Mouse (Mus musculus): ENCODE results near the gene Noct. TPM values are rescaled to one million over a fixed set of nuclear protein-coding genes. Genes with fewer than 3 reads are reported as not detected.

Gene Noct
- total RNA-seq, 2 experiments from 2014 or later = 40.4 to 42.1 TPM

- no peak for DNase-seq
- intact Hi-C loops (cut with DNase I) = no loop called here
These were observed 5.0 kb downstream of the Noct start for GRCm38 (mm10) chr3:51229226-51229625.

DNA sequence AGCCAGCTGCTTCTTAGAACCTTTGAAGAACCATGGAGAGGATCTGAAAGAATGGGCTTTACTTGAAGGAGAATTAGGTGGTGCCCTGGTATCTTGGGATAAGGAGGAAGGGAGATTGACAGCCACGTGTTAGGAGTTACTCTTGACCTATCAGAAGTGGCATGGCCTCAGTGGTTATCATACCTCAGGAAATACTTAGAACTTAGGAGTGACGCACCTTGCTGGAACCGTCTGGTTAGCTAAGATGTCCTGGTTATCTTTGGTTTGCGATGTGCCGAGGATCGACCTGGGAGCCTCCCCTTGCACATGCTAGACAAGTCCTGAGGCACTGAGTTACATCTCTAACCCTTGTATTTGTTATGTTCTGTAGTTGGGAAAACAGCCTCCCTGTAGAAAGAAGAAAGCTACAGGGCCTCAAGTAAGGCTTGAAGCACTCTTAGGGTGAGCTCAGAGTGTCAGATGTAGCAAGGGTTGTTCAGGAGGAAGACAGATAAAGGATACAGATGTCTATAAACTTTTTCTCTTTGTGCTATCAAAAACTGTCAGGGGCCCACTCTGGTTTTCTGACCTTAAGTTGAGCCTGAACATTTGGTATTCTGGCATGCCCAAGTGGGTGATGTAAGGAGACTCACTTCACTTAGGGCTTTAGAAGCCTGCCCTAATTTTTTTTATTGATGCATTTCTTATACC is 6.0 kb downstream of the Noct start:
- intact Hi-C loops (cut with DNase I) = loop anchor here (5.0 kb wide), 1 partner anchor 42 kb away; no protein-coding TSS in a partner anchor

DNA sequence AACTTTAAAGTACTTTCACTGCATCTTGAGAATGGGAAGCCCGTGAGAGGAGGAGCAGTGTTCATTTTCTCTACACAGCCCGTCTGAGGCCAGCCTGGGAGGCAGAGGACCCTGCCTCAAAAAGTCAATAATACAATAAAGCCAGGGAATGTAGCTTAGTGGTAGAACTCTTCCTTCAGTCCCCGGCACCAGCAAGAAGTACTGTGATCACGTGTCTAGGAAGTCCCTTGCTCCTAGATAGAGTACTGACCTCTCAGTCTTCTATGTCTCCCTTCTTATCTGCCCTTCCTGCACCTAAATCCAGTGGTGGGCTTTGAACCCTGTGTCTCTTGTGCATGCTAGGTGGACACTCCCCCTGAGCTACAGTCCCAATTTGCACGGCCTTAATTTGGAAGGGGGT is 6.6 kb downstream of the Noct start:
- no peak for DNase-seq
- intact Hi-C loops (cut with DNase I) = loop anchor here (5.0 kb wide), 1 partner anchor 41 kb away; no protein-coding TSS in a partner anchor

More for the DNA sequence above, 6.0 kb downstream of the Noct start:
- DNase-seq = no peak

DNA sequence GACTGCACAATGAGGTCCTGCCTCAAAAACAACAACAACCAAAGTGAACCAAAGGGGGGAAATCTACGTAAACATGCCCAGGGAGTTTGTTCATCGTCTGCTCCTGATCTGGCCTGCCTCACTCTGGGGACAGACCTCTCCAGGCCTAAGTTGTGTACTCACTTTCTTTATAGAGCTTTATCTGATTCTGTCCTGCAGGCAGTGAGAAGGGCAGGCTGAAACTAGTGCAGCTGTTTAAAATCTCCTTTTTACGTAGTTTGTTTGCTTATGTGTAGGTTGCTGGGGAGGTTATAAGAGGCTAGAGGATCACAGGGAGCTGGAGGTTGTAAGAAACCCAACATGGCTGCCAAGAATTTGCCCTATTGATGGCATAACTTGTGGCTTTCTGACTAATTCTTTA is 7.3 kb downstream of the Noct start:
- no peak for DNase-seq
- intact Hi-C loops (cut with DNase I) = loop anchor here (5.0 kb wide), 1 partner anchor 41 kb away; no protein-coding TSS in a partner anchor

DNA sequence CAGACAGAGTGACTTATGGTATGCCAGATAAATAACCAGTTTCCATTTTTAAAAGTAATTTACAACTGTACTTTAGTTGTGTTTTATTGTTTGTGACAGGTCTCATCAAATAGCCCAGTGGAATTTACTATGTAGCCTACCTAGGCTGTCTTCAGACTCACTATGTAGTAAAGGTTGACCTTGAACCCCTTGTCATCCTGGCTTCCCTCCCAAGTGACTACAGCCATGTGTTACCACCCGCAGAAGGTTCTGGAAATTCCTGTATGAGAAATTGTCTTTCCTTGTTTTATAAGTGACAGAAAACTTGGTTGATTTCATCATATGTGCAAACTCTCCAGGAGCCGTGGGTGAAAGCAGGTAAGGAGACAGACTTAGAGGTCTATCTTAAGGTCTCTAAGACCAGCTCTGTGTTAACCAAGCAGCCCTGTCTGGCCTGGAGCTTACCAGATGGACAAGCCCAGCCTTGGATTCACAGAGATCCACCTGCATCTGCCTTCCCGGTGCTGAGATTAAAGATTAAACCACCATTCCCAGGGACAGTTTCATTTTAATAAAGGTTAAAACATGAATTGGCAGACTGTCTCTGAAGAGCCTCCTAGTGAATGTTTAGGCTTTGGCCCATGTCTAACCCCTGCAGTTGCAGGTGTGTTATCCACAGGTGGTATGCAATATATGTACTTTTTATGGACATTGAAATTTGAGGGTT is 8.1 kb downstream of the Noct start:
- intact Hi-C loops (cut with DNase I) = loop anchor here (5.0 kb wide), 1 partner anchor 40 kb away; no protein-coding TSS in a partner anchor
- no peak for DNase-seq

DNA sequence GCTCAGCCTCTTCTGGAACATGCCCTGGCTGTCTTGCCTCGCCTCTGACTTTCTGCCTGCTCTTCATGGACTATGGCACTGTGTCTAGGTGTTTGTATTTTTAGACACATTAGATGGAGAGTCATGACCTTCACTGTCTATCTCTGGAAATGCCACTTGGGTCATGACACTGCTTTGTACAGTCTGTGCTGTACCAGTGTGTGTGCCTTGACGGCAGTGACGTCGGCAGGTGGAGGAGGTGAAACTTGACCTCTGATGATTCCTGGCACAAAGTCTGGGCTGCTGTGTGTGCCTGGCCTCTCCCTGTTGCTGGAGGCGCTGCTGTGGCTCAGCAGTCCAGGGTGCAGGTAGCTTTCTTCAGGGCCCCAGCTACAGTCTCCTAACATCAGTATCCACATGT is 9.2 kb downstream of the Noct start:
- intact Hi-C loops (cut with DNase I) = loop anchor here (5.0 kb wide), 1 partner anchor 39 kb away; no protein-coding TSS in a partner anchor
- no peak for DNase-seq

DNA sequence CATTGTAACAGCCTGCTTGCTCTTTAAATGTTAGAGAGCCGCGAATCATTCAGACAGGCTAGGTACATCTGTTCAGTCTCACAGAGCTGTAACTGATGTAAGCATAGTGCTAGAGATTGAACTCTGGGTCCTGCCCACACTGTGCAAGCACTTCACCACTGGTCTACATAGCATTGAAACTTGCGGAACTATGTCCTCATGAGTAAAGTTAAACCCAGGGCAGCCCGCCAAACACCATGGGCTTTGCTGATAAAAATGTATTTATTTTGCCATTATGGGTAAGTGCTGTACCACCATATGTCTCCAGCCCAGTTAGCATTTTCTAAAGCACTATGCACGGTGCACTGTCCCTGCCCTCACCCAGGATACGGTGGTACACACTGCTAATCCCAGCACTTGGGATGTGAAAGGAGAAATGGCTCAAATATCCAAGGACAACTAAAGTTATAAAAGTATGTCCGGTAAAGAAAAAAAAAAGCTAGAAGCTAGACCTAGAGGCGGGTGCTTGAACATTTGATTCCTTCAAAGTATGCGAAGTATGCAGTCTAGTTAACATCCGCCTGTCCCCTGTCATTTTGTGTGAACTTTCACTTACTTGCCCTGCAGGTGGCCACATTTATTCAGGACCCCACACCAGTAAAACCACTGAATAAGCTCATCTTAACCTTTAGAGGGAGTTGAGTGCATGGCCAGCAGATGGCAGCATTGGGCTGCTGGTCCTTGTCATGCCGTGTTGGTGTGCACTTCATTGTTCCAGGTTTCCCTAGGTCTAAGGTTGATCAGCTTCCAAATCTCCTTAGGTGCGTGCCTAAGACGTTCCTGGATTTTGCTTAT is 9.9 kb downstream of the Noct start:
- intact Hi-C loops (cut with DNase I) = loop anchor here (5.0 kb wide), 1 partner anchor 38 kb away; no protein-coding TSS in a partner anchor
- DNase-seq = peak; percentile 84

DNA sequence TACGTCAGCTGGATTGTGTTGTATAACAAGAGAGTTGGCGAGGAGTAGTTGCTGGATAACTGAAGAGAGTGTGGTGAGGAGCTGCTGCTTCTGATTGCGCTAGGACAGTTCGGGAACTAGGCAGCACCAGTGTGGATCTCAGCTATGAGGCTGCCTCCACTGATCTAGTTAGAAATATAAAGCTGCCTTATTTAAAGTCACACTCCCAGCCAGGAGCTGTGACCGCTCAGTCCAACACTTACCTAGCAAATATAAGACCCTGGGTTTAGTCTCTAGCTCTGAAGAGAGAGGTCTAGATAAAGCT is 10.5 kb downstream of the Noct start:
- no peak for DNase-seq
- intact Hi-C loops (cut with DNase I) = loop anchor here (5.0 kb wide), 1 partner anchor 38 kb away; no protein-coding TSS in a partner anchor

DNA sequence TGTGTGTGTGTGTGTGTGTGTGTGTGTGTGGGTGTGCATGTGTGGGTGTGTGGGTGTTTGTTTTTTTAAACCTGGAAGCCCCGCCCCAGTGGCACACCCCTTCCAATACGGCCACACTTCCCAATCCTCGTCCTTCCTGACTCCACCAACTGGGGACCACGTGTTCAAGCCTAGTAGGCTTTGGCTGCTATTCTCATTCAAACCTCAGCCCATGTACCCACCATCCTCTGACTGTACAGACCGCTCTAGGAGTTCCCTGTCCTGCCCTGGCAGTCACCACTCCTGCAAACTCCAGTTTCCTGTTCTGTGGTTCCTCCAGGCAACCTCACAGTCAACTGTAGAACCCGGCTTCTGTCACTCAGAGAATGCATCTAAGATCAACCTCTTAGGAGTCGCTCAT is 14.3 kb downstream of the Noct start:
- intact Hi-C loops (cut with DNase I) = no loop called here
- DNase-seq = no peak

DNA sequence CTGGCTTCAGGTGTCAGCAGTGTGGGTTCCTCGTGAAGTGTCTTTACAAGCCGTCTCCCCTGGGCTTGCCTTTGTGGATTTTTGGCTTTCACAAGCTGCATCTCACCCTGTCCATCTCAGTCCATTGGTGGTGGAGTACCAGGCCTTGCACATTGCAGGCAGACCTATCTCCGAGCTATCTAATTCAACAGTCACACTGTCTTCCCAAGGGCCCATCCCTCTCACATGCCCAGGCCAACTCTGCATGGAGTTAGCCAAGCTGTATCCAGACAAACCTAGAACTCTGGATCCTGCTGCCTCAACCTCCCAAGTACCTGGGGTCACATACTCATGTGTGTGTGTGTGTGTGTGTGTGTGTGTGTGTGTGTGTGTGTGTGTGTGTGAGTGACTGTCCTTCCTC is 15.3 kb downstream of the Noct start:
- no peak for DNase-seq
- intact Hi-C loops (cut with DNase I) = no loop called here

GRCm38 (mm10) chr3:51247704-51248103 is 23.5 kb downstream of the Noct start:
- intact Hi-C loops (cut with DNase I) = no loop called here

DNA sequence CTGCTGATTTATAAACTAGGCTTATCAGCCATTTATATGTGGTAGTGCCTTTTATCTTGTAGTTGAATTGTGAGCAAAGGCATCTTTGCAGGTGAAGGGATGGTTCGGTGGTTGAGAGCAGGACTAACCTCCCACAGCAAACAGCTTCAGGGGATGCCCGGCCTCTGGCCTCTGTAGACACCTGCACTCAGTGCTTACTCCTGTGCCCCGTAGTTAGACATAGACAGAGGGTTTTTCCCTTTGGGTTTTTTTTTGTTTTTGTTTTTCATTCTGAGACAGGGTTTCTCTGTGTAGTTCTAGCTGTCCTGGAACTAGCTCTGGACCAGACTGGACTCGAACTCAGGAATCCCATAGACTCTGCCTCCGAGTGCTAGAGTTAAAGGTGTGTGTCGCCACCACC is 24.4 kb downstream of the Noct start:
- intact Hi-C loops (cut with DNase I) = no loop called here
- DNase-seq = no peak

More at GRCm38 (mm10) chr3:51247704-51248103, 23.5 kb downstream of the Noct start:
- no peak for DNase-seq

DNA sequence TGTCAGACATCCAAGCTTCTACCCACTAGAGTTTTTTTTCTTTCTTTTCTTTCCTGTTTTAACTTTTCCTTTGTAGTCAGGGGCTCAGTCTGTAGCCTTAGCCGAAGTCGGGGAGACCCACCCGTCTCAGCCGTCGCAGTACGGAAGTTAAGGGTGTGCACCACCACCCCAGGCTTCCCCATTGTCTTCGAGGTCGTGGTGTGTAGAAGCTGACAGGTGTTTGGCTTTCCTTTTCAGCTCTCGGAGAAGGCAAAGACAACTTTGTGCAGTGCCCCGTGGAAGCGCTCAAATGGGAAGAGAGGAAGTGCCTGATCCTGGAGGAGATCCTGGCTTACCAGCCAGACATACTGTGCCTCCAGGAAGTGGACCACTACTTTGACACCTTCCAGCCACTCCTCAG is 25.2 kb downstream of the Noct start:
- DNase-seq = no peak
- intact Hi-C loops (cut with DNase I) = no loop called here

- no peak for DNase-seq
- intact Hi-C loops (cut with DNase I) = no loop called here
These were observed 25.6 kb downstream of the Noct start for GRCm38 (mm10) chr3:51249866-51250265.

DNA sequence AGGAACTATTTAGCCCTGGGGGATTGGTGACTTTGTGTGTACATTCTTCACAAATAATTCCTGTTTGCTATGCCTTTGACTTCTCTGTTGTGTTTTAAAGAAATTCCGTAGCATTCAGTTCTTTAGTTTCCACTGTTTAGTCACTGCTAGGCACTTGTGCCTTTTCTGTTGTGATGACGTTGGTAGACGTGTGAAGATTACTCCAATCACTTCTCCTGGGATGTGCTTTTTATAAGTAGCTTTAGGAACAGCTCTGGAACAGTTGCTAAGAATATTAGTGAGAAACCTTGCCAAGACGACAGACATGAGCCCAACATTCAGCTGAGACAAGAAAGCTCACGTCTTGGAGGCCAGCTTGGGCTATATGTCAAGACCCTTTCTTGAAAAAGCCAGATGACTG is 26.8 kb downstream of the Noct start:
- no peak for DNase-seq
- intact Hi-C loops (cut with DNase I) = no loop called here

DNA sequence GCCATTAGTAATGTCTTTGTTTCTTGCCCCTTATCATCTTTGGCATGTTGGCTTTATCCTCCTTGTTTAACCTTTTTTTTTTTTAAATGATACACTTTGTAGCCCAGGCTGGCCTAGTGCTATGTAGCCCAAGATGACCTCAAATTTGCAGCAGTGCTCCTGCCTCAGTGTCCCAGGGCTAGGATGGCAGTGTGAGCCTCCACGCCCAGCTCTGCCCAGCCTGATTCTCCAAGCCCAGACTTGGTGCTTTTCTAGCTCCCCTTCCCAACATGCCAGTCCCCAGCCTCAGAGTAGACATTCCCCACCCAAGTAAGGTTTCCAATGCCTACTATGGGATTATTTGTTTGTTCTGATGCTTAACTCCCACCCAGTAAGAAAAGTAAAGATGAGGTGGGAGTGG is 28.0 kb downstream of the Noct start:
- intact Hi-C loops (cut with DNase I) = no loop called here
- no peak for DNase-seq

DNA sequence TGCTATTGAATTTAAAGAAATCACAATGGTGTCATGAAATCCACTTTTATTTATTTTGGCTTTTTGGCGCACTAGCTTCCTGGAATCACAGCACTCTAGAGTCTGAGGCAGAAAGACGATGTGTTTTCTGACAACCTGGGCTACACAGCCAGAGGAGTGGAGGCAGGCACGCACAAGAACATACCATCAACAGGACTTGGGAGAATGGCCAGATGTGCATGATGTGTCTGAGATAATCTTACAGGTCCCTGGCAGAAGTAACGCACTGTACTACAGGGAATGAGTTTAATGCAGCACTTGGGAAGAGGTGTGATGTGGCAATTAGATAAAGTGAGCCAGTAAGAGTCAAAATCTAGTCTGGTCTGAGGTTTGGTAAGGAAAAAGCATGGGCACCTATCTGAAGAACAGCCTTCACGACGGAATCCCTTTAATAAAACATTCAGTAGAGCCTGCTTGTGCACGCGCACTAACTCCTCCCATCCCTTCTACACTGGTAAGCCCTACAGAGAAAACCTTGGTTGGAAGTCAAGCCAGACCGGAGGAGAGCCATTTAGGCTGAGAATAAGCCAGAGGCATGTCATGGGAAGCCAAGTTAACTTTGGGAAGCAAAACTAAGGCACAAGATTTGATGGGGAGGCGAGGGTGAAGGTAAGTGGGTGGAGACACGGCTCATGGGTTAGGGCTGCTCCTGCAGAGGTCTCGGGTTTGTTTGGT is 28.6 kb downstream of the Noct start:
- no peak for DNase-seq
- intact Hi-C loops (cut with DNase I) = no loop called here

DNA sequence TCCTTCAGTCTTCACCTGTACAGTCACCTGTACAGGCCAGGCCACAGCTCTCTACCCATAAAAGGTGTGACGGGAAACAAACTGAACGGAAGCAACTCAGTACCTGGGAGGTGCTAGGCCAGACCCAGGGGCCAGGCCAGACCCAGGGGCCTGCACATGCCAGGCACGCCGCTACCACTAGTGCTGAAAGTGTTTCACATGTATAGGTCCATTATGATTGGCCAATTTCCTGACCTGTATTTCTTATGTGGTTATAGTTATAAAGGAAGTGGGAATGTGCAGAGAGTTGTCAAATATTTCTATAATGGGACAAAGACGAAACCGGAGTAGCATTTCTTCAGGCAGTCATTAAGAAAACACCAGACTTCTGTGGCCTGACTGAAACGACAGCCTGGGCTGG is 30.5 kb downstream of the Noct start:
- DNase-seq = no peak
- intact Hi-C loops (cut with DNase I) = no loop called here

DNA sequence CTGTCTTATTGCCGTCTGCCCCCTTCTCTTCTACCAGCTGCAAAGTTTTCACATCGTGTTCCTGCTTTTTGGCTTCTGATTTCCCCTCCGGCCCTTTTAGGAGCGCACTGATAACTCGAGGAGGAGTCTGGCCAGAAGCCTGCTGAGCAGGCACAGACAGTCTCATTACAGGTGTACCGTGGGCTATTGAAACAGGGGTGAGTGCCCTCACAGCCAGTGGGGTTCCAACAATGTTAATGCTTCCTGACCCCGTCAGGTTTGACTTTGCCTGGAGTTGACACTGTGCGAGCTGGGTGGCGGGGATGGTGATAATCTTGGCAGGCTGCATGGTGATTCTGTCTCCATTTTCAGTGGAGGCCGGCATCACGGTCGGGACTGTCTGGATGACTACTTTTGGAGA is 32.2 kb downstream of the Noct start:
- DNase-seq = no peak
- intact Hi-C loops (cut with DNase I) = no loop called here

DNA sequence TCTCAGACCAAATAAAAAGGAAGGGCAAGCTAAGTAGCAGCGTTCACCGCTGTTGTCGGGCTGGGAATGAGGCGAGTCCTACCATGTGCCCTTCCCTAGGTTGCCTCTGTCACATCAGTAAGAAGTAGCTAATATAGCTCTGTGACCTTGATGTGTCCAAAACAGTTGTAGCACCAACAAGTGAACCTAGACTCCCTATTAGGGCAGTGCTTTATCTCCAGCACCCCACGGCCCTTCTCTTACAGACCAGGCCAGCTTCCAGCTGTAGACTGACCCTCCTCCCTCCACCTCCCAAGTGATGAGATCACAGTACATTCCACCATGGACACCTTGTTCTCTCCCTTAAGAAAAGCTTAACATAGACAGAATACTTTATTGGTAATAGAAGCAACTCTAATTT is 33.8 kb downstream of the Noct start:
- no peak for DNase-seq
- intact Hi-C loops (cut with DNase I) = no loop called here

DNA sequence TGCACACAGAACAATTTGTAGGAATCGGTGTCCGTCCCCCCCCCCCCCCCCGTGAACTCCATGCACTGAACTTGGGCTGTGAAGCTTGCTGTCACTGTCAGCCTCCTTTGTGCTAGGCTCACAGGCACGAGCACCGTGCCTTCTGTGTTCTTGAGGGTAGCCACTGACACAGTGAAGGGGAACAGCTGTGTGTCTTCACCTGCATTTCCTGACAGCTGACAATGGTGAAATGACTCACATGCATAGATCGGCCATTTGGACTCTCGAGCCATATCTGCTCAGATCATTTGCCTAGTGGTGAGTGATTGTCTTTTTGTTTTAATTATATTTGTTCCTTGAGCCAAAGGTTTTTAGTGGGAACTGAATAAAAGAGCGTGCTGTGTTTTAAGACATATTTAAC is 38.7 kb downstream of the Noct start:
- intact Hi-C loops (cut with DNase I) = no loop called here
- DNase-seq = no peak

Measured in left cerebral cortex, postnatal 4 days (tissue).